Mouse (Mus musculus) kidney, adult 9 months (tissue): Measurements from ENCODE around the gene Atl3.
A peak's percentile ranks its signal among the peaks of the same experiment; 100 is the strongest.

ENCODE experiments used
- DNase-seq: peaks from one replicate; pipeline ENCODE4 v3.0.0; 2022

Gene Atl3

DNA sequence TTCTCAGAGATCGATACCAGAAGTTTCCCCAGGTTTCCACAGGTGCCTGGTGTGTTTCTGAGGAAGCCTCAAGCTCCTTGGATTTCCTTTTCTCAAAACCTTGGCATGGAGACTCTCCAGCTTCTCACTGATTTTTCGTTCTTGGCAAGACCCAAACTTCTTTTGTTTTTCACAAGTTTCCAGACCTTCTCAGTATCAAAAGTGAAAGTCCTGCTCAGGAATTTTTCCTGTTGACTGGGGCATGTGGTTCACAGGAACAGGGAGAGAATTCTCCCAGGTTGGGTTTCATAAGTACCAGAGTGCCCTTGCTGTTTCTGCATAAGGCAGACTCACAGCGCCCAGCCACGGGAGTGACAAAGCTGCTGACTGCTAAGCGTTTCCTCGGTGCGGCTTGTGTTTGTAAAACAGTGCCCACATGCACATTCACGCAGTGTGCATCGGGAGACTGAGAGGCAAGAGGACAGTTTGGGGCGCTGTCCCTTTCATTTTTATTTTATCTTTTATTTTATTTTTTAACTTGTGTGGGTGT is 68.8 kb downstream of the Atl3 start:
- DNase-seq = peak; percentile 22

DNA sequence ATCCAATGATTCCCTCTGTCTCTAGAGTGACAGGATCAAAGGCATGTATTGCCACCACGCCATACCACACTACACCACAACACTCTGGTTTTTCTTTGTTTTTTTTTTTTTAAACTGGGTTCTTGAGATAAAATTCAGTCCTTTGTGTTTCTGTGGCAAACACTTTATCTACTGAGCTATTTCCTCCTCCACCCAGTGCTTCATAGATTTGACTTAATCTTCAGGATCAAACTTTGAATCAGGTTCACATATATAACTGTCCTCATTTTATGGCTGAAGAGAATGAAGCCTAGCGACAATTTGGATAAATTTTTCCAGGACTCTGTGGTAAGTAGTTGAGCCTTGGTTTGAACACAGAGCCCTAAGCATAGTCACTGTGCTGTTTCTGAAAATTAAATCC is 69.8 kb downstream of the Atl3 start:
- DNase-seq = no peak

DNA sequence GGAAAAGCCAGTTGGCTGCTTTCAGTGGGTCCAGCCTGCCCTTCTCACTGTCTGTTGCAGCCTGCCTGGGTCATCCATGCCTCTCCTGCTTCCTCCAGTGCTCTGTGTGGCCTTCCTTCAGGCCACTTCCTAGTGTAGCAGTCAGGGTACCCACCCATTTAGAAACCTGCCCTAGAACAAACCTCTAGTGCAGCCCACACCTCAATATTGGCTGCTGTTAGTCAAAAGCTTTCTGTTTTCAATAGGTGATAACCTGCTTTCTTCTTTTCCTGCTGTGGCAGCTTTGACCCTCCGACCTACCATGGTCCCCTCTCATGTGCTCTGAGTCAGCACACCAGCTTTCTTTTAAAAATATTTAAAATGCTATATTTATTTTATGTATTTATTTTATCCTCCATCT is 70.6 kb downstream of the Atl3 start:
- DNase-seq = no peak

DNA sequence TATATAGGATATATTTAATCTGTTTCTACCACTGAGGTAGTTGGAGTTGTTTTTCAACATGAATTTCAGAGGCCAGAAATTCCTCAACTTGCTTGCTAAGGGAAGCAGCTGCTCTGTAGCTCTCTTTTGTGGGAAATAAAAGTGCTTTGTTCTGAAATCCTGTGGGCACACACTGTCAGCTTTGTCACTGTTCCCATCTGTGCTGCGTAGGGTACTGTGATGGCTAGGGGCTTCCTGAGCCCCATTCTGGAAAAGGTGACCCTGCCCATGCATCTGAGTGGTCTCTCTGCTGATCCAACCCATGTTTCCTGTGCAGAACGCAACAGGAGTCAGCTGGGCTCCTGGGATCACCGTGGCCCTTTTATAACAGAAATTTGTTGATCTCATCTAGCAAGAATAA is 73.0 kb downstream of the Atl3 start:
- DNase-seq = no peak

DNA sequence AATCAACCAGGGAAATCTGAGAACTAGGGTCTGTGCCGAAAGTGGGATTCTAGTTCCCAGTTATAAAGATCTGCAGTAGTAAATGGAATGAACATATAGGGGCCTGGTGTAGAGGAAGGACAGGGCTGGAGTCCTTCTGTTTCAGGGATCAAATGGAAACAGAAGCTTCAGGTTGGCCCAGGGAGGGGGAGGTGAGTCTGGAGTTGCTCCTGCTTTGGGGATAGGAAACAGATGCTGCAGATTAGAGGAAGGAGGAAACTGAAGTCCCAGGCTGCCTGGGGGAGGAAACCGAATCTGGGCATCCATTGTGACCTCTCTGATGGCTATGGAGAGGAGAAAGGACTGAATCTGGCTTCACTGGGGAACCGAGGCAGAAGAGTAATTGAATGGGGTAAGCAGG is 74.5 kb downstream of the Atl3 start:
- no peak for DNase-seq

DNA sequence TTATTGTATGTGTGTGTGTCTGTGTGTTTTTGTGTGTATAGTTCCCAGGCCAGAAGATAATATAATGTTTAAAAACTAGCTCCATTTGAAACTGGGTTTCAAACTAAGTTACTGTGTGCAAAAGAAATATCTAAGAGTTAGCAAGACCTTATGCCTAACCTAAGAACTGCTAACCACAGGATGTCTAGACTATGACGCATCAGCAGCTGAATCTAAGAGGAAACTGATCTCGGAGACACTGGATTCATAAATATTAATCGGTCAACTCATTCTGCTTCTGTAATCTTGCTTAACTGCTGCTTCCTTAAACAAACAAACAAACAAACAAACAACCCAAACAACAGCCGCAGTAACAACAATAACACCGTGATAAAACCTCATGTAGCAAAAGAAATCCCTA is 75.8 kb downstream of the Atl3 start:
- DNase-seq = no peak

DNA sequence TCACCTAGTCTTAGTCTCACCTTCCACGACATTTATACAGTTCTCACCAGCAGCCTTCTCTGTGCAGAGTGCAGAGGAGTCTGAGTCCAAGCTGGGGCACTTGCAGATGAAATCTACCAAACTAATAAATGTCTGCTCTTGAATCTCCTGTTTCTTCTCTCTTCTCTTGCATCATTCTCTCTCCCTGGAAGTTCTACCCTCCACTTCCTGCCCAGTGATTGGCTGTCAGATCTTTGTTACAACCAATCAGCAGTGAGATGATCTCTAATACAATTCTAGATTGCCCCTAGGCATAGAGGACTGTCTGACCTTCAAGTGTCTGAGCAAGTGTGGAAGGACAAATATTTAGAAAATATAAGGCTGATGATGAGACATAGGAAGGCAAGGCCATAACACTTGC is 82.3 kb downstream of the Atl3 start:
- no peak for DNase-seq

DNA sequence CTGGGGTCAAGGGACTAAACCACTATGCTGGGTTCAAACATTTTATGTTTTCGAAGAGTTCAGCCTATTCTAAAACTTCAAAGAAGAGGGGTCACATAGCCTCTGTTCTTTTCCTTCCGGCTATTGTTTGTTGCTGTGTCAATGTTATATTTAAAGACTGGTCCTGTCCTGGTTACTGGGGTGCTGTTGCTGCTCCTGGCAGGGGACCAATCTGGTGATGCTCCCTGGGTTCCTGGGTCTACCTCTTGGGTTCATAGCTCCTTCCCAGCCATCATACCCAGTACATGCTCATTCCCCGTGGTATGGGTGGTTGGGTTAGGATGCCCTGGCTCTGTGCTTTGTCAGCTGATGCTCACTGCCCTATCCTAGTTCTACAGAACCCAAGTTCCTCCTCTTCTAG is 83.9 kb downstream of the Atl3 start:
- DNase-seq = peak; percentile 25

DNA sequence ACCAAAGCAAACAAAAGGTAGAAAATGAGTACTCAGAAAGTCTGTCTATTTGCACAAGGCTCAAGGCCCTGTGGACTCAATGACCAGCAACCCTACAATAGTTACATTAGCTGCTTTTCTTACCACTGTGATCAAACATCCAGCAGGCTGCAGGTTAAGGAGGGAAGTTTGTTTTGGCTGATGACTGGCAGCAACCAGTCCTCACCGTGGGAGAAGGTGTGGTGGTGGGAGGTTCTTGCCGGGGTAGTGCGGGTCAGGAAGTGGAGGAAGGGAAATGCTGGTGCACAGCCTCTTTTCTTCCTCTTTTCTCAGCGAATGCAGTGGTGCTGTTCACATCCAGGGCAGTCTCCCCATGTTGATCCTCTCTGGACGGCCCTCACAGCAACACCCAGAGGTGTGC is 87.2 kb downstream of the Atl3 start:
- DNase-seq = no peak

DNA sequence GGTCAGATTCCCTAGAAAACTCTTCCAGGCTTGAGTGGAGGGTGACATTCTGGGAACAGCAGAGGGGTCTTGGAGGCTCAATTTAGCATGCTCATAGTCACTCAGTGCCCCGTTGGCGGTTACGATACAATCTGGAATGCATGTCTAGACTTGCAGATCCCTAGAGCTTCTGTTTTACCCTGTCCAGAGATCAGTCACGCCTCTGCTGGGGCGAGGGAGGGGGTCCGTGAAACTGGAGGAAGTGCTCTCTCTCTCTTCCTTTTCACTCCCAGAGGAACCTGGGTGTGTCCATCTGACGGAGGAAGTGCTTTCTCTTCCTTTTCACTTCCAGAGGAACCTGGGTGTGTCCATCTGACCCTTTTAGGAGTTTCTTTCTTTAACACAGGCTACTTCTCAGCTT is 89.3 kb downstream of the Atl3 start:
- no peak for DNase-seq

DNA sequence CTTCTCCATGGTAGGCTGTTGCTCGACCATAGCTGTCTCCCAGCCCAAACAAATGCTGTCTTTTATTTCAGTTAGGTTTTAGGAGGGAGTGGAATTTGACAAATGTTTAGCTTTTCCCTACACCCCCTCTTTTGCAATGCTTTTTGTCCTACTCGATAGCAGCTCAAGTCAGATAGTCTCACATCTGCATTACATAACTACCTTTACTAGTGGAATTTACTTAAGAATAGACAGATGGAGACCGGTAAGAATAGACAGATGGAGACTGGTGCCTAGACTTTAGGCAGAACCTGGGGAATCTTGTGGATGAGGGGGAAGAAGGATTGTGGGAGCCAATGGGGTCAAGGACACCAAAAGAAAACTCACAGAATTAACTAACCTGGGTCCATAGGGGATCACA is 89.8 kb downstream of the Atl3 start:
- no peak for DNase-seq

DNA sequence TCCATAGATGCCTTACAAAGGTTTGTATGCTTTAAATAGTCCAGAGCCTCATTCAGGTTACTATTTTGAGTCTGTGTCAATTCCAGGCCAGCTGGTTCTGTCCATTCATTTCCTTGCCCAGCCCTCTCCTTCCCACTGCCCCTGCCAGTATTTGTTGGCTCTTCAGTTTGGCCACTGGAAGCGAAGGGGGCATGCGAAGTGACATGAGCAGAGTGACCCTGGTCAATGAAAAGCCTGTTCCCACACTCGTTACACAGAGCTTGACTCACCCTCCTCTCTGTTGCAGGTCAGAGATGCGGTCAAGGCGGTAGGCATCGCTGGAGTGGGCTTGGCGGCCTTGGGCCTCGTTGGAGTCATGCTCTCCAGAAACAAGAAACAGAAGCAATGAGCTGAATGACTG is 91.4 kb downstream of the Atl3 start:
- DNase-seq = no peak

DNA sequence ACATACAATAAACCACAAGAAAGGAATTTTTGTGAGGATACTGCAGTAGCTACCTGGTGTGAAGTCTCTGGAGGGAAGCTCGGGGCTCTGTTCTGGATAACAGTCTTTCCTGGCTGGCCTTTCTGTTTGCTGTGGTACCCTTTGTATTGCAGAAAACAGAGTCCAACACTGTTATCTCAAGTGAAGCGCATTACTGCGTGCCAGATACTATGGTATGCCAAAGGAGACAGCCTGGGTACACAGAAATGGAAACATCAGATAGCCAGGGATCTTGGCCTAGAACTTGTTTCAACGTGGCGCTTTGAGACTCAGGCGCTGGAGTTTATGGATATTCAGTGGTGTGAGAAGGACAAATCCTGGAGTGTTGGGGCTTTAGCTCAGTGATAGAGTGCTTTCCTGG is 91.9 kb downstream of the Atl3 start:
- no peak for DNase-seq
